Mouse (Mus musculus) embryonic facial prominence, embryonic 12.5 days (tissue): ENCODE results near the gene Olfr1231. TPM values are rescaled to one million over a fixed set of nuclear protein-coding genes. Genes with fewer than 3 reads are reported as not detected.

Source experiments
- ATAC-seq: fragments of 200-750 bp; cut with Nextera tagmentation; 2 replicates; pipeline ENCODE4 v1.8.0; 2017; ENCODE audit not compliant: insufficient number of reproducible peaks, insufficient read depth, low FRiP score, low TSS enrichment
- H3K27ac ChIP-seq: fragments of 300-500 bp; sonication (generic); 2 replicates; pipeline ENCODE4 v1.5.1; 2016; ENCODE audit warnings: mild to moderate bottlenecking
- H3K27me3 ChIP-seq: fragments of 300-500 bp; sonication (generic); 2 replicates; pipeline ENCODE4 v1.6.1; 2016; ENCODE audit warnings: mild to moderate bottlenecking, moderate library complexity
- H3K36me3 ChIP-seq: fragments of 300-500 bp; sonication (generic); 2 replicates; pipeline ENCODE4 v1.6.1; 2016; ENCODE audit warnings: mild to moderate bottlenecking
- H3K4me1 ChIP-seq: fragments of 300-500 bp; sonication (generic); 2 replicates; pipeline ENCODE4 v1.6.1; 2016
- H3K4me2 ChIP-seq: fragments of 300-500 bp; sonication (generic); replicated peaks from 2 replicates; pipeline ENCODE4 v1.6.1; 2016; ENCODE audit warnings: mild to moderate bottlenecking, moderate library complexity
- H3K4me3 ChIP-seq: fragments of 300-500 bp; sonication (generic); 2 replicates; pipeline ENCODE4 v1.5.1; 2016; ENCODE audit warnings: mild to moderate bottlenecking
- H3K9ac ChIP-seq: fragments of 300-500 bp; sonication (generic); 2 replicates; pipeline ENCODE4 v1.6.1; 2016; ENCODE audit warnings: mild to moderate bottlenecking, moderate library complexity
- H3K9me3 ChIP-seq: fragments of 300-500 bp; sonication (generic); 2 replicates; pipeline ENCODE4 v1.6.1; 2016; ENCODE audit warnings: mild to moderate bottlenecking, moderate library complexity
- WGBS: fragments of 180-500 bp; shearing (Covaris S2); methylation state at CpG from one replicate; pipeline ENCODE4 v1.1.7; 2016; 5-methylcytosine and 5-hydroxymethylcytosine counted together
- polyA plus RNA-seq: library from polyadenylated mRNA; unstranded; fragments of >200 nt; fragmentation: Nextera tagmentation; extraction: Ambion mirVana; gene quantifications from 2 replicates; pipeline ENCODE4 v1.2.1, GENCODE M21; 2016

Olfr1231 gene
- not detected in 2 replicates for polyA plus RNA-seq

DNA sequence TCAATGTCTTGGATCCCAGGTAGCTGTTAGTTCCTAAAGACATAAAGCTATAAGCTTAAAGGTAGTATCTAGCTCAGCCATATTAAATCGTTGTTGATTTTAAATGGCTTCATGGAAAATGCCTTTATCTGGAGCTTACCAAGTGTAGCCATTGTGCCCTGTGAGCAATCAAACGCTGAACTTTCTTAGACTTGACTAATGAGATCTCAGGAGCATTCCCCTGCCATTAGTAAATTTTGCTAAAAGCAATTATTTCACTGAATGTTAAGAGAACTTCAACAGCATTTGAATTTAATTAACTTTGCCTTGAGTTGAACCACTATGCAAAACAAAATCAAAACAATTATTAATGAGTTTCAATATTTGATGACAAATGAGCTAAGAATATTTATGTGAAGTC, at the start of gene Olfr1231:
Olfr1231 (minus strand) TSS at position 101 of the 400 bp plus-strand sequence.
- Histone ChIP-seq H3K4me1 (no peaks in the 10 kb centered on the region), H3K9ac (no peak within 1 kb of the TSS), H3K36me3 (no peaks in the 10 kb centered on the region), H3K4me2 (no peak within 1 kb of the TSS), H3K27ac (no peak within 1 kb of the TSS), H3K4me3 (no peak within 1 kb of the TSS), H3K27me3 (no peaks in the 10 kb centered on the region), H3K9me3 (no peaks in the 10 kb centered on the region)
- no peak for ATAC-seq
- 71% methylated on average over 2 of the region's 2 CpGs for WGBS

- Histone ChIP-seq H3K9me3 (no peaks in the 10 kb centered on the region), H3K4me1 (no peaks in the 10 kb centered on the region), H3K9ac (no peak within 1 kb of the TSS), H3K4me2 (no peak within 1 kb of the TSS), H3K27me3 (no peaks in the 10 kb centered on the region), H3K36me3 (no peaks in the 10 kb centered on the region), H3K4me3 (no peak within 1 kb of the TSS), H3K27ac (no peak within 1 kb of the TSS)
- ATAC-seq, result no peak
These were observed 35.4 kb upstream of the Olfr1231 start, which contains the start of gene Olfr1233 for GRCm38 (mm10) chr2:89342298-89342697. Olfr1233 (minus strand) TSS chr2:89342398.

- Histone ChIP-seq H3K4me2 (no peak within 1 kb of the TSS), H3K27ac (no peak within 1 kb of the TSS), H3K4me3 (no peak within 1 kb of the TSS), H3K9ac (no peak within 1 kb of the TSS), H3K36me3 (no peaks in the 10 kb centered on the region), H3K4me1 (no peaks in the 10 kb centered on the region), H3K9me3 (no peaks in the 10 kb centered on the region), H3K27me3 (no peaks in the 10 kb centered on the region)
- ATAC-seq, result no peak
These were observed 22.7 kb upstream of the Olfr1231 start, which contains the start of gene Olfr1232 for GRCm38 (mm10) chr2:89329575-89329974. Olfr1232 (minus strand) TSS chr2:89329675.

GRCm38 (mm10) chr2:89297168-89297567, 9.7 kb downstream of the Olfr1231 start, which contains the start of gene Olfr1230:
Olfr1230 (minus strand) TSS chr2:89297268.
- ATAC-seq, result no peak
- H3K27me3 ChIP-seq, result no peaks in the 10 kb centered on the region
- no peaks in the 10 kb centered on the region for H3K9me3 ChIP-seq
- H3K4me2 ChIP-seq, result no peak within 1 kb of the TSS
- H3K36me3 ChIP-seq, result no peaks in the 10 kb centered on the region
- 86% methylated on average over 1 of the region's 1 CpGs for WGBS
- no peaks in the 10 kb centered on the region for H3K4me1 ChIP-seq
- no peak within 1 kb of the TSS for H3K9ac ChIP-seq
- no peak within 1 kb of the TSS for H3K27ac ChIP-seq
- H3K4me3 ChIP-seq, result no peak within 1 kb of the TSS

DNA sequence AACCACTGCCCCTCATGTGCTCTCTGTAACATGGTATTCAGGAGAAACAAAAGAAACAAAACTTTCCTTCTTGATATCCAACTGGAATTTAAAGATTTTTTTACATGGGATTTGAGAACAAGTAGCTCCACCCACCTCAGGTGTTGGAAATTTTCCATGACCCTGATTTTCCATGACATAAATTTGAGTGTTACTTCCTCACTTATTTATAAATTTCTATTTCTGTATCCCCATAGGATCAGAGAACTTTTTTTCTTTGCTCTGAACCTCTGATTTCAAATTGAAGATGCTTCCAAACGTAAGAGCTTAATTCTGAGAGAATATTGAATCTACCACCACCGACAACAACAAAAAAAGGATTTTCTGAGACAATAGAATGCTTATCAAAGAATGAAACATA, 19.0 kb downstream of the Olfr1231 start, which contains the start of gene Olfr1229:
Olfr1229 (minus strand) TSS at position 101 of the 400 bp plus-strand sequence.
- no peak within 1 kb of the TSS for H3K4me3 ChIP-seq
- ATAC-seq, result no peak
- no peaks in the 10 kb centered on the region for H3K4me1 ChIP-seq
- H3K9me3 ChIP-seq, result no peaks in the 10 kb centered on the region
- H3K36me3 ChIP-seq, result no peaks in the 10 kb centered on the region
- H3K27me3 ChIP-seq, result no peaks in the 10 kb centered on the region
- no peak within 1 kb of the TSS for H3K4me2 ChIP-seq
- WGBS, result 73% methylated on average over 2 of the region's 2 CpGs
- H3K9ac ChIP-seq, result no peak within 1 kb of the TSS
- no peak within 1 kb of the TSS for H3K27ac ChIP-seq

- H3K36me3 ChIP-seq, result no peaks in the 10 kb centered on the region
- no peak within 1 kb of the TSS for H3K9ac ChIP-seq
- no peaks in the 10 kb centered on the region for H3K27me3 ChIP-seq
- H3K4me1 ChIP-seq, result no peaks in the 10 kb centered on the region
- H3K9me3 ChIP-seq, result no peaks in the 10 kb centered on the region
- ATAC-seq, result no peak
- H3K27ac ChIP-seq, result no peak within 1 kb of the TSS
- no peak within 1 kb of the TSS for H3K4me2 ChIP-seq
- H3K4me3 ChIP-seq, result no peak within 1 kb of the TSS
These were observed 52.9 kb downstream of the Olfr1231 start, which contains the start of gene Olfr1228 for GRCm38 (mm10) chr2:89253962-89254361. Olfr1228 (minus strand) TSS chr2:89254062.

Other genes starting within 250 kb of the Olfr1231 start
- not detected in 2 replicates for gene Olfr1218, start 245.9 kb downstream of the Olfr1231 start, polyA plus RNA-seq
- gene Olfr1219, start 223.6 kb downstream of the Olfr1231 start, polyA plus RNA-seq, result not detected in 2 replicates
- gene Olfr1220, start 200.2 kb downstream of the Olfr1231 start, polyA plus RNA-seq, result 0.04 TPM in 1 of 2 replicates, not detected in the other
- not detected in 2 replicates for gene Olfr1221, start 189.8 kb downstream of the Olfr1231 start, polyA plus RNA-seq
- not detected in 2 replicates for gene Olfr1222, start 174.0 kb downstream of the Olfr1231 start, polyA plus RNA-seq
- gene Olfr1223, start 155.5 kb downstream of the Olfr1231 start, polyA plus RNA-seq, result not detected in 2 replicates
- not detected in 2 replicates for gene Olfr1224-ps1, start 143.0 kb downstream of the Olfr1231 start, polyA plus RNA-seq
- gene Olfr1225, start 132.4 kb downstream of the Olfr1231 start, polyA plus RNA-seq, result not detected in 2 replicates
- not detected in 2 replicates for gene Olfr1226, start 107.0 kb downstream of the Olfr1231 start, polyA plus RNA-seq
- gene Olfr1228, start 53.0 kb downstream of the Olfr1231 start, polyA plus RNA-seq, result not detected in 2 replicates
- not detected in 2 replicates for gene Olfr1229, start 19.1 kb downstream of the Olfr1231 start, polyA plus RNA-seq
- gene Olfr1230, start 9.8 kb downstream of the Olfr1231 start, polyA plus RNA-seq, result not detected in 2 replicates
- gene Olfr1232, start 22.6 kb upstream of the Olfr1231 start, polyA plus RNA-seq, result not detected in 2 replicates
- not detected in 2 replicates for gene Olfr1233, start 35.3 kb upstream of the Olfr1231 start, polyA plus RNA-seq
- not detected in 2 replicates for gene Olfr1234, start 57.8 kb upstream of the Olfr1231 start, polyA plus RNA-seq
- not detected in 2 replicates for gene Olfr1238, start 102.6 kb upstream of the Olfr1231 start, polyA plus RNA-seq
- not detected in 2 replicates for gene Olfr1239, start 113.3 kb upstream of the Olfr1231 start, polyA plus RNA-seq
- gene Olfr1240, start 135.9 kb upstream of the Olfr1231 start, polyA plus RNA-seq, result not detected in 2 replicates
- not detected in 2 replicates for gene Olfr1241, start 180.1 kb upstream of the Olfr1231 start, polyA plus RNA-seq
- not detected in 2 replicates for gene Olfr1242, start 191.3 kb upstream of the Olfr1231 start, polyA plus RNA-seq
- gene Olfr1243, start 224.4 kb upstream of the Olfr1231 start, polyA plus RNA-seq, result not detected in 2 replicates